Mouse (Mus musculus): ENCODE measurements at regions not wholly inside any gene's neighbourhood (a gene's known extent, or its start where the extent isn't known, plus 50 kb on each side); places are given as distances from the start of the nearest gene placed in this dataset.

GRCm38 (mm10) chr5:83890619-83891185 is 526.5 kb downstream of the Epha5 start:
- no peak for DNase-seq (ENCODE audit: extremely low read depth, low read depth)

GRCm38 (mm10) chr5:83872052-83872451 is 517.1 kb upstream of the Tecrl start:
- DNase-seq (ENCODE audit: extremely low read depth, low read depth) = no peak

- no peak for DNase-seq (ENCODE audit: extremely low read depth, low read depth)
Measured at GRCm38 (mm10) chr5:83868359-83868758, 513.4 kb upstream of the Tecrl start.

GRCm38 (mm10) chr5:83861674-83862073 is 506.7 kb upstream of the Tecrl start:
- no peak for DNase-seq (ENCODE audit: extremely low read depth, low read depth)

- no peak for DNase-seq (ENCODE audit: extremely low read depth, low read depth)
Measured at GRCm38 (mm10) chr5:83852022-83852421, 497.0 kb upstream of the Tecrl start.

- no peak for DNase-seq (ENCODE audit: extremely low read depth, low read depth)
Measured at GRCm38 (mm10) chr5:83826561-83826960, 471.6 kb upstream of the Tecrl start.

GRCm38 (mm10) chr5:83824838-83825466 is 470.0 kb upstream of the Tecrl start:
- DNase-seq (ENCODE audit: extremely low read depth, low read depth) = no peak

GRCm38 (mm10) chr5:83811309-83811708 is 456.3 kb upstream of the Tecrl start:
- no peak for DNase-seq (ENCODE audit: extremely low read depth, low read depth)

- no peak for DNase-seq (ENCODE audit: extremely low read depth, low read depth)
Measured at GRCm38 (mm10) chr5:83800028-83800427, 445.0 kb upstream of the Tecrl start.

GRCm38 (mm10) chr5:83780419-83780818 is 425.4 kb upstream of the Tecrl start:
- no peak for DNase-seq (ENCODE audit: extremely low read depth, low read depth)

GRCm38 (mm10) chr5:83778310-83778972 is 423.4 kb upstream of the Tecrl start:
- peak; percentile 7 for DNase-seq (ENCODE audit: extremely low read depth, low read depth)

- no peak for DNase-seq (ENCODE audit: extremely low read depth, low read depth)
Measured at GRCm38 (mm10) chr5:83741913-83742312, 386.9 kb upstream of the Tecrl start.

GRCm38 (mm10) chr5:83695383-83695782 is 340.4 kb upstream of the Tecrl start:
- DNase-seq (ENCODE audit: extremely low read depth, low read depth) = no peak

GRCm38 (mm10) chr5:83692286-83692685 is 337.3 kb upstream of the Tecrl start:
- no peak for DNase-seq (ENCODE audit: extremely low read depth, low read depth)

- DNase-seq (ENCODE audit: extremely low read depth, low read depth) = no peak
Measured at GRCm38 (mm10) chr5:83678373-83678772, 323.4 kb upstream of the Tecrl start.

GRCm38 (mm10) chr5:83659091-83659490 is 304.1 kb upstream of the Tecrl start:
- no peak for DNase-seq (ENCODE audit: extremely low read depth, low read depth)

- DNase-seq (ENCODE audit: extremely low read depth, low read depth) = no peak
Measured at GRCm38 (mm10) chr5:83651329-83651728, 296.3 kb upstream of the Tecrl start.

GRCm38 (mm10) chr5:83622612-83623374 is 267.8 kb upstream of the Tecrl start:
- no peak for DNase-seq (ENCODE audit: extremely low read depth, low read depth)

GRCm38 (mm10) chr5:83610777-83611176 is 255.8 kb upstream of the Tecrl start:
- DNase-seq (ENCODE audit: extremely low read depth, low read depth) = no peak

- no peak for DNase-seq (ENCODE audit: extremely low read depth, low read depth)
Measured at GRCm38 (mm10) chr5:83593289-83593610, 238.3 kb upstream of the Tecrl start.

GRCm38 (mm10) chr5:83592587-83593288 is 237.7 kb upstream of the Tecrl start:
- no peak for DNase-seq (ENCODE audit: extremely low read depth, low read depth)
